Mouse (Mus musculus) brain, embryonic 14.5 days (tissue): ENCODE measurements around the gene Slc6a1.

Experiments used
- CTCF ChIP-seq: fragments of 200-500 bp; IDR thresholded peaks from 2 replicates; pipeline ENCODE4 v1.5.1; 2012; ENCODE audit warnings: inconsistent platforms, mild to moderate bottlenecking, moderate library complexity, borderline replicate concordance; ENCODE audit not compliant: insufficient read depth, insufficient read length; ENCODE audit errors: extremely low read depth
- POLR2A ChIP-seq: fragments of 200-500 bp; IDR thresholded peaks from 2 replicates; pipeline ENCODE4 v1.6.1; 2012; ENCODE audit warnings: mild to moderate bottlenecking, inconsistent platforms, borderline replicate concordance; ENCODE audit not compliant: poor library complexity, insufficient read depth, insufficient read length, severe bottlenecking; ENCODE audit errors: extremely low read depth

DNA sequence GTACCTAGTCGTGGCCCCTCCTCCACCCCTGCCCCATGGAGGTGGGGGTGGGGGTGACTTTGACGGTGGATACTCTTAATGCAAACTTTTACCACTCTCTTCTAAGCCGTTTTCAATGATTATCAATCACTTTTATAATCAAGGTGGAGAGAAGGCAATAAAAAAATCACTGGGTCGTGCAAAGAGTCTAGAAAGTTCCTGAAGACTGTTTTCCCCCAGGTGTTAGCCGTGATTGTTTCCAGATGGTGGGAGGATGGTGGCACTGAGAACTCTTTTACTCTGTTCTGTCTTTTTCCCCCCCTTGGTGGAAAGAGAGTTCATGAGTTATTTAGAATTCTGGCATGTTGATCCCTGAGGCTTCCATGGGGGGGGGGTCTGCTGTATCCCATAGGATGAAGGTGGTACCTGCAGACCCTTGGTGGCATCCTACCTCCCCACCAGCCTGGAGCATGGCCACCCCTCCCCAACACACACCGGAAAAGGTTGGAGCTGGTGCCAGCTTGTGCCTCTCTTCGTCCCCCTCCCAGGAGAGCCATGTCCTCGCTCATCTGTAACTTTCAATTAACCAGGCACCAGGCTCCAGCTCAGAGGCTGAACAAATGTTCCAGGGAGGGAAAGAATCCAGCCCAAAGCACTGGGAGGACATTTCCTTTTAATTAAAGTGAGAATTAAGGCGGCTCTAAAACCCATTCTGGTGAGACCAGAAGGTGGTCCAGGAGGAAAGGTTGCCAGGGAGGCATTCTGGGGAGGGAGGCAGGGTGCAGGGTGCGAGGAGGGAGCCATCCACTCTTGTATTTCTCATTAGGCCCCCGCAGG, 53.9 kb downstream of the Slc6a1 start:
- TF ChIP-seq POLR2A (no peak), CTCF (no peak)
